Mouse (Mus musculus) Muller cell, postnatal 12 days (primary cell): ENCODE measurements around the gene Barx2.

Experiments
- DNase-seq: peaks from one replicate; pipeline ENCODE4 v3.0.0-alpha.2; 2015; ENCODE audit errors: inconsistent ontology term

Gene Barx2

GRCm38 (mm10) chr9:31888333-31888732 lies 24.9 kb downstream of the Barx2 start:
- no peak for DNase-seq

- DNase-seq = no peak
Observed at GRCm38 (mm10) chr9:31886258-31886657, 27.0 kb downstream of the Barx2 start.

GRCm38 (mm10) chr9:31882376-31882775 lies 30.9 kb downstream of the Barx2 start:
- DNase-seq = no peak

GRCm38 (mm10) chr9:31875556-31875955 lies 37.7 kb downstream of the Barx2 start:
- DNase-seq = no peak

GRCm38 (mm10) chr9:31874236-31874635 lies 39.0 kb downstream of the Barx2 start:
- peak; percentile 16 for DNase-seq

- no peak for DNase-seq
Observed at GRCm38 (mm10) chr9:31871410-31871809, 41.9 kb downstream of the Barx2 start.

- DNase-seq = peak; percentile 69
Observed at GRCm38 (mm10) chr9:31868823-31869460, 44.3 kb downstream of the Barx2 start.

GRCm38 (mm10) chr9:31863830-31864229 lies 49.4 kb downstream of the Barx2 start:
- peak; percentile 30 for DNase-seq

- no peak for DNase-seq
Observed at GRCm38 (mm10) chr9:31859446-31859845, 53.8 kb downstream of the Barx2 start.

GRCm38 (mm10) chr9:31858720-31859340 lies 54.4 kb downstream of the Barx2 start:
- DNase-seq = no peak

- no peak for DNase-seq
Observed at GRCm38 (mm10) chr9:31857512-31857911, 55.8 kb downstream of the Barx2 start.

- no peak for DNase-seq
Observed at GRCm38 (mm10) chr9:31856437-31856836, 56.8 kb downstream of the Barx2 start.

GRCm38 (mm10) chr9:31855668-31856067 lies 57.6 kb downstream of the Barx2 start:
- DNase-seq = no peak

GRCm38 (mm10) chr9:31851710-31852109 lies 61.6 kb downstream of the Barx2 start:
- no peak for DNase-seq

- DNase-seq = no peak
Observed at GRCm38 (mm10) chr9:31850706-31851105, 62.6 kb downstream of the Barx2 start.

GRCm38 (mm10) chr9:31849387-31849786 lies 63.9 kb downstream of the Barx2 start:
- peak; percentile 43 for DNase-seq

GRCm38 (mm10) chr9:31844614-31845013 lies 68.6 kb downstream of the Barx2 start:
- no peak for DNase-seq

- DNase-seq = no peak
Observed at GRCm38 (mm10) chr9:31841108-31841815, 72.0 kb downstream of the Barx2 start.

GRCm38 (mm10) chr9:31840571-31840970 lies 72.7 kb downstream of the Barx2 start:
- no peak for DNase-seq

GRCm38 (mm10) chr9:31840037-31840436 lies 73.2 kb downstream of the Barx2 start:
- no peak for DNase-seq

- DNase-seq = no peak
Observed at GRCm38 (mm10) chr9:31839106-31840027, 73.9 kb downstream of the Barx2 start.

- no peak for DNase-seq
Observed at GRCm38 (mm10) chr9:31838047-31838446, 75.2 kb downstream of the Barx2 start.
